Mouse (Mus musculus) cerebellum, adult 2 months (tissue): ENCODE measurements around the gene Cks1b. TPM values are rescaled to one million over a fixed set of nuclear protein-coding genes. Genes with fewer than 3 reads are reported as not detected.

Experiments used
- DNase-seq, 2 experiments: peaks; one replicate each; pipeline ENCODE4 v3.0.0; 2021
- H3K27ac ChIP-seq: fragments of 200-500 bp; 2 replicates; pipeline ENCODE4 v1.5.1; 2012; ENCODE audit warnings: low read length, control low read depth, inconsistent platforms; ENCODE audit not compliant: insufficient read depth
- H3K27me3 ChIP-seq: fragments of 200-500 bp; 2 replicates; pipeline ENCODE4 v1.6.1; 2012; ENCODE audit warnings: inconsistent platforms, mild to moderate bottlenecking, low read length, moderate library complexity; ENCODE audit not compliant: control insufficient read depth, insufficient read depth
- H3K4me1 ChIP-seq: fragments of 200-500 bp; 2 replicates; pipeline ENCODE4 v1.6.1; 2011; ENCODE audit warnings: low read length; ENCODE audit not compliant: control insufficient read depth, insufficient read depth
- H3K4me3 ChIP-seq: fragments of 200-500 bp; replicated peaks from 2 replicates; pipeline ENCODE3; 2011; ENCODE audit warnings: mild to moderate bottlenecking, low read depth, low read length, control low read depth; ENCODE audit not compliant: insufficient read depth
- CTCF ChIP-seq: fragments of 200-500 bp; IDR thresholded peaks from 2 replicates; pipeline ENCODE4 v1.5.1; 2011; ENCODE audit warnings: low read depth, mild to moderate bottlenecking, control low read depth, low read length, moderate library complexity, borderline replicate concordance; ENCODE audit not compliant: insufficient read depth
- POLR2A ChIP-seq: fragments of 200-500 bp; IDR thresholded peaks from 2 replicates; pipeline ENCODE4 v1.6.1; 2011; ENCODE audit warnings: low read length, control low read depth, borderline replicate concordance; ENCODE audit not compliant: insufficient read depth
- WGBS: fragments of 180-500 bp; shearing (Covaris S2); methylation state at CpG from one replicate; pipeline ENCODE4 v1.1.7; 2018; 5-methylcytosine and 5-hydroxymethylcytosine counted together
- polyA plus RNA-seq: library from polyadenylated mRNA; depleted of rRNA; stranded (reverse); fragments of >200 nt; gene quantifications from 2 replicates; pipeline ENCODE4 v1.2.3, GENCODE M21; 2012

Cks1b gene
- polyA plus RNA-seq, 1 experiment = 7.0 TPM

- H3K4me1 ChIP-seq = peaks cover 14% of the 10 kb centered on the region
- DNase-seq = no peak
- H3K27me3 ChIP-seq = no peaks in the 10 kb centered on the region
- H3K27ac ChIP-seq = no peak overlapping the region
- no peak overlapping the region for H3K4me3 ChIP-seq
- 92% methylated on average over 18 of the region's 18 CpGs for WGBS
- TF ChIP-seq CTCF = no peak
- no peak for TF ChIP-seq POLR2A
Observed at GRCm38 (mm10) chr3:89380711-89381110, 37.5 kb downstream of the Cks1b start.

DNA sequence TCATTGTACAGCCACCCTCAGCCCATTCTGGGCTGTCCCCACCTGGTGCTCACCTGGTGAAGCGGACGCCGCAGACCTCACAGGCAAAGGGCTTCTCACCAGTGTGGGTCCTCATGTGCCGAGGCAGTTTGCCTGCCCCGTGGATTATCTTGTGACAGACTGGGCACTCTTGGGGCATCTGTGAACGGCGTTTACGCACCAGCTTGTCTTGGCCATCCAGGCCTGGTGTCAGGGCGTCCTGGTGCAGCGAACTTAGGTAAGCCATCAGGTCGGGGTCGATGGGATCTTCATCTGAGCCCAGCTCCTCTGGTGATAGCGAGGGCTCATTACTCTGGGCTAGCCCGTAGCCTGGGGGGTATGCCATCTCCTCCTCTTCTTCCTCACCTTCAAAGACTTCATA lies 37.9 kb downstream of the Cks1b start:
- no peak for TF ChIP-seq POLR2A
- no peak for TF ChIP-seq CTCF
- H3K27me3 ChIP-seq = no peaks in the 10 kb centered on the region
- DNase-seq = no peak
- peaks cover 14% of the 10 kb centered on the region for H3K4me1 ChIP-seq
- 88% methylated on average over 14 of the region's 14 CpGs for WGBS
- no peak overlapping the region for H3K27ac ChIP-seq
- no peak overlapping the region for H3K4me3 ChIP-seq

- DNase-seq = peak in 1 of 2 experiments; percentile 23
- 81% methylated on average over 31 of the region's 31 CpGs for WGBS
- Histone ChIP-seq H3K27me3 (no peaks in the 10 kb centered on the region), H3K4me3 (no peak overlapping the region), H3K27ac (no peak overlapping the region), H3K4me1 (peaks cover 13% of the 10 kb centered on the region)
- no peak for TF ChIP-seq CTCF
- TF ChIP-seq POLR2A = no peak
Observed at GRCm38 (mm10) chr3:89379388-89380131, 38.6 kb downstream of the Cks1b start.

- Histone ChIP-seq H3K27ac (no peak overlapping the region), H3K27me3 (no peaks in the 10 kb centered on the region), H3K4me3 (peak overlapping the region; percentile 53), H3K4me1 (0 out of 2 replicates have a peak, but pooled peaks cover 2% of the 10 kb centered on the region)
- TF ChIP-seq CTCF (peak; percentile 88), POLR2A (no peak)
- 9% methylated on average over 27 of the region's 29 CpGs for WGBS
- peak; percentile 54 to 75 for DNase-seq
Observed at GRCm38 (mm10) chr3:89378394-89379067, 39.7 kb downstream of the Cks1b start.

GRCm38 (mm10) chr3:89377831-89378230 lies 40.4 kb downstream of the Cks1b start:
- H3K4me3 ChIP-seq = no peak overlapping the region
- no peak overlapping the region for H3K27ac ChIP-seq
- DNase-seq = peak in 1 of 2 experiments; percentile 19
- H3K27me3 ChIP-seq = no peaks in the 10 kb centered on the region
- 0 out of 2 replicates have a peak, but pooled peaks cover 2% of the 10 kb centered on the region for H3K4me1 ChIP-seq
- whole genome bisulfite sequencing = 75% methylated on average over 4 of the region's 4 CpGs
- TF ChIP-seq POLR2A (no peak), CTCF (no peak)

GRCm38 (mm10) chr3:89373581-89374231 lies 44.5 kb downstream of the Cks1b start:
- Histone ChIP-seq H3K4me1 (0 out of 2 replicates have a peak, but pooled peaks cover 2% of the 10 kb centered on the region), H3K27me3 (no peaks in the 10 kb centered on the region), H3K4me3 (no peak overlapping the region), H3K27ac (no peak overlapping the region)
- TF ChIP-seq POLR2A = no peak
- no peak for DNase-seq
- WGBS = 52% methylated on average over 5 of the region's 5 CpGs

GRCm38 (mm10) chr3:89367338-89367737 lies 50.8 kb downstream of the Cks1b start:
- TF ChIP-seq CTCF = no peak
- no peak for TF ChIP-seq POLR2A
- no peak overlapping the region for H3K27ac ChIP-seq
- 70% methylated on average over 11 of the region's 11 CpGs for WGBS
- no peak overlapping the region for H3K4me3 ChIP-seq
- H3K4me1 ChIP-seq = no peaks in the 10 kb centered on the region
- H3K27me3 ChIP-seq = no peaks in the 10 kb centered on the region
- peak in 1 of 2 experiments; percentile 3 for DNase-seq
